Mouse (Mus musculus) thymus, adult 2 months (tissue): ENCODE data around the gene Dcst2.

Experiments
- CTCF ChIP-seq: fragments of 200-500 bp; IDR thresholded peaks from 2 replicates; pipeline ENCODE4 v1.5.1; 2012; ENCODE audit warnings: mild to moderate bottlenecking, control low read depth, low read length, moderate library complexity, borderline replicate concordance; ENCODE audit not compliant: control insufficient read depth, poor library complexity, insufficient read depth; ENCODE audit errors: extremely low read depth
- POLR2A ChIP-seq: fragments of 200-500 bp; IDR thresholded peaks from 2 replicates; pipeline ENCODE4 v1.6.1; 2012; ENCODE audit warnings: mild to moderate bottlenecking, low read length, control low read depth, moderate library complexity; ENCODE audit not compliant: control insufficient read depth, poor library complexity, insufficient read depth; ENCODE audit errors: extremely low read depth

- TF ChIP-seq POLR2A (no peak), CTCF (no peak)
These were observed 54.4 kb downstream of the Dcst2 start for GRCm38 (mm10) chr3:89416158-89416557.
